Mouse (Mus musculus) forebrain, embryonic 12.5 days (tissue): ENCODE measurements around the gene Izumo4. TPM values are rescaled to one million over a fixed set of nuclear protein-coding genes. Genes with fewer than 3 reads are reported as not detected.

Experiments
- ATAC-seq: fragments of 200-750 bp; cut with Nextera tagmentation; 2 replicates; pipeline ENCODE4 v1.8.0; 2017; ENCODE audit warnings: moderate TSS enrichment; ENCODE audit not compliant: low FRiP score
- H3K27ac ChIP-seq: fragments of 300-500 bp; sonication (generic); 2 replicates; pipeline ENCODE4 v1.5.1; 2016; ENCODE audit warnings: mild to moderate bottlenecking
- H3K27me3 ChIP-seq: fragments of 300-500 bp; sonication (generic); 2 replicates; pipeline ENCODE4 v1.6.1; 2016; ENCODE audit warnings: mild to moderate bottlenecking
- H3K36me3 ChIP-seq: fragments of 300-500 bp; sonication (generic); replicated peaks from 2 replicates; pipeline ENCODE4 v1.6.1; 2016; ENCODE audit warnings: mild to moderate bottlenecking
- H3K4me1 ChIP-seq: fragments of 300-500 bp; sonication (generic); 2 replicates; pipeline ENCODE4 v1.6.1; 2016
- H3K4me2 ChIP-seq: fragments of 300-500 bp; sonication (generic); 2 replicates; pipeline ENCODE4 v1.6.1; 2016; ENCODE audit warnings: mild to moderate bottlenecking, moderate library complexity
- H3K4me3 ChIP-seq: fragments of 300-500 bp; sonication (generic); replicated peaks from 2 replicates; pipeline ENCODE4 v1.5.1; 2016; ENCODE audit warnings: mild to moderate bottlenecking
- H3K9ac ChIP-seq: fragments of 300-500 bp; sonication (generic); 2 replicates; pipeline ENCODE4 v1.6.1; 2016; ENCODE audit warnings: mild to moderate bottlenecking
- H3K9me3 ChIP-seq: fragments of 300-500 bp; sonication (generic); 2 replicates; pipeline ENCODE4 v1.6.1; 2016
- WGBS: fragments of 180-500 bp; shearing (Covaris S2); methylation state at CpG from one replicate; pipeline ENCODE4 v1.1.7; 2016; 5-methylcytosine and 5-hydroxymethylcytosine counted together
- polyA plus RNA-seq: library from polyadenylated mRNA; unstranded; fragments of >200 nt; fragmentation: Nextera tagmentation; extraction: Ambion mirVana; gene quantifications from 2 replicates; pipeline ENCODE4 v1.2.1, GENCODE M21; 2016

Gene Izumo4
- polyA plus RNA-seq, 1 experiment from 2014 or later, result 21.6 TPM

DNA sequence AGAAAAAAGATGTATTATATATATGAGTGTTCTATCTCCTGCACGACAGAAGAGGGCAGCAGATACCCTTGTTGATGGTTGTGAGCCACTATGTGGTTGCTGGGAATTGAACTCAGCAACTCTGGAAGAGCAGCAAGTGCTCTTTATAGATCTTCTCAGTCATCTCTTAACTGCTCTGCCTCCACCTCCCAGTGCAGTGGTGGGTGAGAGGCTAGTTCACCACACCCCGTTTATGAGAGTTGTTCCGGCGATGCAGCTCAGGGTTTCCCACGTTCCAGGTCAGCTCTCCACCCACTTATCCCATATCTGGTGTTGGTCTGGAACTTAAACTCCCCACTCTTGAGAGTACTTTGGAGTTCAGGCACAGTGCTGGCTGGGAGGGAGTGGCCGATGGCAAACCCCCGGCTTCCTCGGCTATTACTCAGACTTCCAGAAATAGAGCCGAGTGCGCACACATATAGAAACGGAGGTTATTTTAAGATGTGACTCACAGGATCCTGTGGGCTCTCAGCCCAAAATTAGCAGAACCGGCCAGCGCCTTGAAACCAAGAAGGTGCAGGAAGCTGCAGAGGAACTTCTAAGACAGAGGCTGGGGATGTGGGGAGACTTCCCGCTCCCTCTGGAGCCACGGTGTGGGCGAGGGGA, 49.3 kb downstream of the Izumo4 start:
- H3K9ac ChIP-seq, result no peak overlapping the region
- H3K4me1 ChIP-seq, result peaks cover 20% of the 10 kb centered on the region
- H3K9me3 ChIP-seq, result no peaks in the 10 kb centered on the region
- H3K4me3 ChIP-seq, result peak overlapping the region; percentile 14; the same call in 1 of the 2 replicates
- H3K36me3 ChIP-seq, result no peaks in the 10 kb centered on the region
- no peak overlapping the region for H3K27ac ChIP-seq
- H3K27me3 ChIP-seq, result no peaks in the 10 kb centered on the region
- 17% methylated on average over 16 of the region's 16 CpGs for WGBS
- H3K4me2 ChIP-seq, result peak overlapping the region; percentile 41
- ATAC-seq, result no peak

- Histone ChIP-seq H3K9me3 (no peaks in the 10 kb centered on the region), H3K9ac (no peak overlapping the region), H3K4me3 (peak overlapping the region; percentile 14; the same call in 1 of the 2 replicates), H3K27me3 (no peaks in the 10 kb centered on the region), H3K4me1 (peaks cover 28% of the 10 kb centered on the region), H3K36me3 (no peaks in the 10 kb centered on the region), H3K4me2 (peak overlapping the region; percentile 41), H3K27ac (no peak overlapping the region)
- peak; percentile 40; the same call in 1 of the 2 replicates for ATAC-seq
- 6% methylated on average over 6 of the region's 6 CpGs for WGBS
Measured at GRCm38 (mm10) chr10:80752079-80752625, 50.2 kb downstream of the Izumo4 start.

DNA sequence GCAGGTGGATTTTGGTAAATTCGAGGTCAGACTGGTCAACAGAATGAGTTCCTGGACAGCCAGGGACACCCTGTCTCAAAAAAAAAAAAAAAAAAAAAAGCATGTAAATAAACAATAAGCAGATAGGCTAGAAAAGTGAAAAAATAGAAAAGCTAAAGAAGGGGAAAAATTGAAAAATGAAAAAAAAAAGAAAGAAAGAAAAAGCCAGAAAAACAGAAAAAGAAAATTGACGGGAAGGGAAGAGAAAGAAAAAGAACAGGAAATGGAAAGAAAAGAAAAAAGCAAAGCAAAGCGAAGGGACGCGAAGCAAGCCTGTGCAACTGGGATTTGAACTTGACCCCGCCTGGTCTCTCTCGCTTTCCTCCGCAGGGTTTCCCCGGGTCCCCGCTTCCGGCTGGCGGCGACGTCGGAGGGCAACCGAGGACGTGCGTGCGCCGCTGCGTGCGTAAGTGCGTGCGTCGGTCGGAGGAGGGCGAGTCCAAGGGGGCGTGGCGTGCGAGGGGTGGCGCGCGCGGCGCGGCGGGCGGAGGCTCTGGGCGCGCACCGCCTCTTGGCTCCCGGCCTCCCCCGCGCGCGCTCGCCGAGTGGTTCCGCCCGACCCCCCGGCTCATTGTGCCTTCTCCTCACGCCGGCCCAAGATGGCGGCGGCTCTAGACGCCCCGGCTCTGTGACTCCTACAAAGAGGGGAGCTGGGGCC, 52.8 kb downstream of the Izumo4 start, which contains the start of gene Dot1l:
Dot1l (plus strand) TSS at position 613 of the 697 bp plus-strand sequence.
- 2% methylated on average over 54 of the region's 57 CpGs for WGBS
- H3K4me3 ChIP-seq, result peak within 1 kb of the TSS; percentile 99
- peak within 1 kb of the TSS; percentile 86 for H3K27ac ChIP-seq
- peak within 1 kb of the TSS; percentile 98 for H3K4me2 ChIP-seq
- H3K36me3 ChIP-seq, result no peaks in the 10 kb centered on the region; the same call in 1 of the 2 replicates
- H3K27me3 ChIP-seq, result no peaks in the 10 kb centered on the region
- H3K9me3 ChIP-seq, result no peaks in the 10 kb centered on the region
- ATAC-seq, result peak; percentile 91
- H3K4me1 ChIP-seq, result peaks cover 52% of the 10 kb centered on the region
- H3K9ac ChIP-seq, result peak within 1 kb of the TSS; percentile 98

Other genes starting within 250 kb of the Izumo4 start
- gene Onecut3, start 207.3 kb upstream of the Izumo4 start, polyA plus RNA-seq, result 0.68 and 0.83 TPM in 2 replicates
- 0.46 and 0.64 TPM in 2 replicates for gene Atp8b3, start 163.1 kb upstream of the Izumo4 start, polyA plus RNA-seq
- gene Rexo1, start 140.6 kb upstream of the Izumo4 start, polyA plus RNA-seq, result 31.0 and 36.0 TPM in 2 replicates
- gene Klf16, start 124.9 kb upstream of the Izumo4 start, polyA plus RNA-seq, result 8.7 and 9.5 TPM in 2 replicates
- 84.2 and 89.6 TPM in 2 replicates for gene Abhd17a, start 111.8 kb upstream of the Izumo4 start, polyA plus RNA-seq
- gene Scamp4, start 99.3 kb upstream of the Izumo4 start, polyA plus RNA-seq, result 63.7 and 67.8 TPM in 2 replicates
- 5.3 and 6.0 TPM in 2 replicates for gene Adat3, start 99.3 kb upstream of the Izumo4 start, polyA plus RNA-seq
- 5.9 and 6.6 TPM in 2 replicates for gene Gm49322, start 96.2 kb upstream of the Izumo4 start, polyA plus RNA-seq
- 146 and 161 TPM in 2 replicates for gene Csnk1g2, start 79.3 kb upstream of the Izumo4 start, polyA plus RNA-seq
- 84.3 and 85.1 TPM in 2 replicates for gene Btbd2, start 45.1 kb upstream of the Izumo4 start, polyA plus RNA-seq
- 74.4 and 75.4 TPM in 2 replicates for gene Mknk2, start 24.1 kb upstream of the Izumo4 start, polyA plus RNA-seq
- gene Mob3a, start 207 bp upstream of the Izumo4 start, polyA plus RNA-seq, result 52.4 and 54.1 TPM in 2 replicates
- 87.5 and 89.3 TPM in 2 replicates for gene Ap3d1, start 40.1 kb downstream of the Izumo4 start, polyA plus RNA-seq
- 27.6 and 28.2 TPM in 2 replicates for gene Dot1l, start 53.0 kb downstream of the Izumo4 start, polyA plus RNA-seq
- 77.1 and 89.4 TPM in 2 replicates for gene Sf3a2, start 96.0 kb downstream of the Izumo4 start, polyA plus RNA-seq
- gene Plekhj1, start 96.4 kb downstream of the Izumo4 start, polyA plus RNA-seq, result 152 and 156 TPM in 2 replicates
- gene Amh, start 103.1 kb downstream of the Izumo4 start, polyA plus RNA-seq, result 0.15 TPM in 1 of 2 replicates, not detected in the other
- gene Jsrp1, start 111.3 kb downstream of the Izumo4 start, polyA plus RNA-seq, result 0.27 and 0.36 TPM in 2 replicates
- gene Oaz1, start 124.5 kb downstream of the Izumo4 start, polyA plus RNA-seq, result 1,463 and 1,490 TPM in 2 replicates
- 1.5 and 1.7 TPM in 2 replicates for gene Lingo3, start 141.9 kb downstream of the Izumo4 start, polyA plus RNA-seq
- 274 and 289 TPM in 2 replicates for gene Lsm7, start 153.0 kb downstream of the Izumo4 start, polyA plus RNA-seq
- gene Sppl2b, start 153.1 kb downstream of the Izumo4 start, polyA plus RNA-seq, result 43.3 and 44.0 TPM in 2 replicates
- 0.06 and 0.08 TPM in 2 replicates for gene Tmprss9, start 169.7 kb downstream of the Izumo4 start, polyA plus RNA-seq
- gene Timm13, start 198.8 kb downstream of the Izumo4 start, polyA plus RNA-seq, result 311 and 314 TPM in 2 replicates
- 67.7 and 73.8 TPM in 2 replicates for gene Lmnb2, start 216.1 kb downstream of the Izumo4 start, polyA plus RNA-seq
- gene Gadd45b, start 227.9 kb downstream of the Izumo4 start, polyA plus RNA-seq, result 8.2 and 9.8 TPM in 2 replicates